Mouse (Mus musculus) erythroblast, embryonic 14.5 days (primary cell): Measurements from ENCODE around the gene Gm11634.

Experiments
- GATA1 ChIP-seq: IDR thresholded peaks from 2 replicates; pipeline ENCODE4 v1.6.1; 2012; ENCODE audit warnings: low read length, inconsistent platforms, mixed read lengths
- TAL1 ChIP-seq: IDR thresholded peaks from 3 replicates; pipeline ENCODE4 v1.6.1; 2012; ENCODE audit warnings: low read length, inconsistent platforms, mixed read lengths

DNA sequence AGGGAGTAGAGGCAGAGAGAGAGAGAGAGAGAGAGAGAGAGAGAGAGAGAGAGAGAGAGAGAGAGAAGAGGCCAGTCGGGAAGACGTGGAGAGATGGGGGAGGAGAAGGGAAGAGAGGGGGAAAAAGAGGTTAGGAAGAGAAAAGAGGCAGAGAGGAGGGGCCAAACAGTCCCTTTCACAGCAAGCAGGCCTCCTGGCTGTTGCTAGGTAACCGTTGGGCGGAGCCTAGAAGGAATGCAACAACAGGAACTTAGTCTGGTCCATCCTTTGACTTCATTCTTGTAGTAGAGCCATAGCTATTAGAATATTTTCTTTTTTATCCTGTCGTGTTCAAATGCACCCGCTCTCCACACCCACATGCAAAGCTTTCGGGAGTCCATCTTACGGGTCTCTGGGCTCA lies 18.8 kb upstream of the Gm11634 start:
- TF ChIP-seq TAL1 (no peak), GATA1 (no peak)
